Mouse (Mus musculus) embryonic facial prominence, embryonic 14.5 days (tissue): ENCODE measurements around the gene Tnnt2. TPM values are rescaled to one million over a fixed set of nuclear protein-coding genes. Genes with fewer than 3 reads are reported as not detected.

Experiments used
- ATAC-seq: fragments of 200-750 bp; cut with Nextera tagmentation; 2 replicates; pipeline ENCODE4 v1.8.0; 2017; ENCODE audit warnings: low read depth, moderate number of reproducible peaks, moderate TSS enrichment
- DNase-seq: peaks from one replicate; pipeline ENCODE4 v3.0.0-alpha.2; 2015; ENCODE audit warnings: low spot score
- H3K27ac ChIP-seq: fragments of 300-500 bp; sonication (generic); replicated peaks from 2 replicates; pipeline ENCODE4 v1.5.1; 2014; ENCODE audit warnings: low read depth, mild to moderate bottlenecking, low read length, moderate library complexity
- H3K27me3 ChIP-seq: fragments of 300-500 bp; sonication (generic); replicated peaks from 2 replicates; pipeline ENCODE4 v1.6.1; 2014; ENCODE audit warnings: low read length; ENCODE audit not compliant: control insufficient read depth, insufficient read depth
- H3K36me3 ChIP-seq: fragments of 300-500 bp; sonication (generic); 2 replicates; pipeline ENCODE4 v1.6.1; 2014; ENCODE audit warnings: low read length, mixed read lengths; ENCODE audit not compliant: control insufficient read depth, insufficient read depth
- H3K4me1 ChIP-seq: fragments of 300-500 bp; sonication (generic); 2 replicates; pipeline ENCODE4 v1.6.1; 2014; ENCODE audit warnings: antibody characterized with exemption, low read length; ENCODE audit not compliant: control insufficient read depth, insufficient read depth
- H3K4me2 ChIP-seq: fragments of 300-500 bp; sonication (generic); 2 replicates; pipeline ENCODE4 v1.6.1; 2014; ENCODE audit warnings: low read depth, mild to moderate bottlenecking, low read length, moderate library complexity, mixed read lengths
- H3K4me3 ChIP-seq: fragments of 300-500 bp; sonication (generic); 2 replicates; pipeline ENCODE4 v1.5.1; 2014; ENCODE audit warnings: low read depth, mild to moderate bottlenecking, low read length
- H3K9ac ChIP-seq: fragments of 300-500 bp; sonication (generic); 2 replicates; pipeline ENCODE4 v1.6.1; 2014; ENCODE audit warnings: low read depth, mild to moderate bottlenecking, low read length, moderate library complexity, mixed read lengths
- H3K9me3 ChIP-seq: fragments of 300-500 bp; sonication (generic); 2 replicates; pipeline ENCODE4 v1.6.1; 2016; ENCODE audit warnings: low read length; ENCODE audit not compliant: control insufficient read depth
- WGBS: fragments of 180-500 bp; shearing (Covaris S2); extraction: QIAGEN DNeasy Blood & Tissue Kit; methylation state at CpG from one replicate; pipeline ENCODE4 v1.1.7; 2014; 5-methylcytosine and 5-hydroxymethylcytosine counted together
- polyA plus RNA-seq: library from polyadenylated mRNA; unstranded; fragments of >200 nt; fragmentation: Nextera tagmentation; extraction: Ambion mirVana; gene quantifications from 2 replicates; pipeline ENCODE4 v1.2.1, GENCODE M21; 2014

The Tnnt2 gene
- polyA plus RNA-seq, 1 experiment from 2014 or later = 213 TPM

- Histone ChIP-seq H3K4me3 (no peak overlapping the region), H3K36me3 (no peaks in the 10 kb centered on the region), H3K4me2 (no peak overlapping the region), H3K27me3 (no peaks in the 10 kb centered on the region), H3K9me3 (no peaks in the 10 kb centered on the region), H3K9ac (no peak overlapping the region), H3K27ac (no peak overlapping the region), H3K4me1 (no peaks in the 10 kb centered on the region)
- DNase-seq = no peak
- WGBS = 74% methylated on average over 6 of the region's 6 CpGs
- ATAC-seq = no peak
Measured at GRCm38 (mm10) chr1:135892764-135893163, 56.6 kb downstream of the Tnnt2 start.

GRCm38 (mm10) chr1:135893377-135893776, 57.2 kb downstream of the Tnnt2 start:
- no peak overlapping the region for H3K4me2 ChIP-seq
- no peaks in the 10 kb centered on the region for H3K4me1 ChIP-seq
- H3K36me3 ChIP-seq = no peaks in the 10 kb centered on the region
- H3K9me3 ChIP-seq = no peaks in the 10 kb centered on the region
- H3K4me3 ChIP-seq = no peak overlapping the region
- no peak overlapping the region for H3K9ac ChIP-seq
- no peaks in the 10 kb centered on the region for H3K27me3 ChIP-seq
- no peak for DNase-seq
- no peak overlapping the region for H3K27ac ChIP-seq
- WGBS = 87% methylated on average over 3 of the region's 3 CpGs
- no peak for ATAC-seq

GRCm38 (mm10) chr1:135895367-135895766, 59.2 kb downstream of the Tnnt2 start:
- H3K9me3 ChIP-seq = no peaks in the 10 kb centered on the region
- WGBS = 77% methylated on average over 4 of the region's 4 CpGs
- no peak overlapping the region for H3K9ac ChIP-seq
- no peak overlapping the region for H3K27ac ChIP-seq
- H3K36me3 ChIP-seq = no peaks in the 10 kb centered on the region
- ATAC-seq (no peak), DNase-seq (no peak)
- no peak overlapping the region for H3K4me3 ChIP-seq
- no peak overlapping the region for H3K4me2 ChIP-seq
- no peaks in the 10 kb centered on the region for H3K27me3 ChIP-seq
- H3K4me1 ChIP-seq = no peaks in the 10 kb centered on the region

DNA sequence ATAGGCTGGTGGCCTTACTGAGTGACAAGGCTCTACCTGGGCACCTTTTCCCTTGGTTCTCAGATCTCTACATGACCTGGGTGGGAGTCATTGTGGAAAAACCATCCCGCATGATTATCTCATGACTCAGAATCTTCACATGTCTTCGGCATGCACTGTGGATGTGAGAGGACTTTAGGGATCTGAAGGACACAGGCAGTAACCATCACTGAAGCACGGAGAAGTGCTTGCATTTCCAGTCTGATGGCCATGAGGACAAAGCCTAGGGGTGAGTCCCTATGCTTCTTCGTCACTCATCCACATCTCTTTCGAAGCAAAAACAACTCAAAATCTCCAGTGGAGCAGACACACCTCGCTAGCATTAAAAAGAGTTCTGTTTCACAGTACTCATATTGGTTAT, 63.1 kb downstream of the Tnnt2 start:
- H3K36me3 ChIP-seq = no peaks in the 10 kb centered on the region
- 0 out of 2 replicates have a peak, but pooled peaks cover 7% of the 10 kb centered on the region for H3K4me1 ChIP-seq
- no peak overlapping the region for H3K4me3 ChIP-seq
- 85% methylated on average over 6 of the region's 6 CpGs for WGBS
- no peak for DNase-seq
- H3K9me3 ChIP-seq = no peaks in the 10 kb centered on the region
- ATAC-seq = no peak
- no peak overlapping the region for H3K4me2 ChIP-seq
- no peaks in the 10 kb centered on the region for H3K27me3 ChIP-seq
- H3K27ac ChIP-seq = no peak overlapping the region; the same call in 1 of the 2 replicates
- H3K9ac ChIP-seq = no peak overlapping the region

- 0 out of 2 replicates have a peak, but pooled peaks cover 7% of the 10 kb centered on the region for H3K4me1 ChIP-seq
- H3K9me3 ChIP-seq = no peaks in the 10 kb centered on the region
- peak overlapping the region; percentile 67; the same call in 1 of the 2 replicates for H3K27ac ChIP-seq
- DNase-seq = peak; percentile 73
- ATAC-seq = peak; percentile 88
- no peak overlapping the region for H3K4me3 ChIP-seq
- H3K4me2 ChIP-seq = no peak overlapping the region
- no peaks in the 10 kb centered on the region for H3K27me3 ChIP-seq
- no peak overlapping the region for H3K9ac ChIP-seq
- WGBS = 48% methylated on average over 7 of the region's 7 CpGs
- H3K36me3 ChIP-seq = no peaks in the 10 kb centered on the region
Measured at GRCm38 (mm10) chr1:135899991-135900515, 63.9 kb downstream of the Tnnt2 start.

Other genes starting within 250 kb of the Tnnt2 start
- gene Nav1, start 229.1 kb upstream of the Tnnt2 start, polyA plus RNA-seq = 16.7 and 18.0 TPM in 2 replicates
- gene Csrp1, start 116.3 kb upstream of the Tnnt2 start, polyA plus RNA-seq = 112 and 119 TPM in 2 replicates
- 80.1 and 90.4 TPM in 2 replicates for gene Phlda3, start 70.2 kb upstream of the Tnnt2 start, polyA plus RNA-seq
- 637 and 738 TPM in 2 replicates for gene Tnni1, start 56.9 kb upstream of the Tnnt2 start, polyA plus RNA-seq
- gene Lad1, start 17.8 kb upstream of the Tnnt2 start, polyA plus RNA-seq = 16.6 and 21.7 TPM in 2 replicates
- gene Pkp1, start 82.9 kb downstream of the Tnnt2 start, polyA plus RNA-seq = 15.2 and 20.1 TPM in 2 replicates
- 0.09 TPM in 1 of 2 replicates, not detected in the other for gene Igfn1, start 170.0 kb downstream of the Tnnt2 start, polyA plus RNA-seq
- 93.3 and 112 TPM in 2 replicates for gene Tmem9, start 171.8 kb downstream of the Tnnt2 start, polyA plus RNA-seq
- 0.67 TPM in 1 of 2 replicates, not detected in the other for gene Ascl5, start 214.4 kb downstream of the Tnnt2 start, polyA plus RNA-seq
- 11.2 and 12.1 TPM in 2 replicates for gene Cacna1s, start 216.4 kb downstream of the Tnnt2 start, polyA plus RNA-seq